Mouse (Mus musculus) ES-E14 (cell line): Measurements from ENCODE around the gene Yipf7.

Experiments used
- CHD2 ChIP-seq: IDR thresholded peaks from 2 replicates; pipeline ENCODE4 v1.6.1; 2014; ENCODE audit warnings: mild to moderate bottlenecking, low read depth, low read length, inconsistent platforms
- HCFC1 ChIP-seq: IDR thresholded peaks from 2 replicates; pipeline ENCODE4 v1.6.1; 2012; ENCODE audit warnings: low read length, inconsistent platforms, borderline replicate concordance; ENCODE audit not compliant: insufficient read depth
- MAFK ChIP-seq: IDR thresholded peaks from 2 replicates; pipeline ENCODE4 v1.6.1; 2014; ENCODE audit warnings: mild to moderate bottlenecking, low read depth, low read length, inconsistent platforms; ENCODE audit not compliant: insufficient read depth
- ZC3H11A ChIP-seq: IDR thresholded peaks from 2 replicates; pipeline ENCODE4 v1.6.1; 2012; ENCODE audit warnings: low read depth, mild to moderate bottlenecking, inconsistent platforms, low read length, borderline replicate concordance
- ZNF384 ChIP-seq: IDR thresholded peaks from 2 replicates; pipeline ENCODE4 v1.6.1; 2012; ENCODE audit warnings: low read depth, low read length, inconsistent platforms

DNA sequence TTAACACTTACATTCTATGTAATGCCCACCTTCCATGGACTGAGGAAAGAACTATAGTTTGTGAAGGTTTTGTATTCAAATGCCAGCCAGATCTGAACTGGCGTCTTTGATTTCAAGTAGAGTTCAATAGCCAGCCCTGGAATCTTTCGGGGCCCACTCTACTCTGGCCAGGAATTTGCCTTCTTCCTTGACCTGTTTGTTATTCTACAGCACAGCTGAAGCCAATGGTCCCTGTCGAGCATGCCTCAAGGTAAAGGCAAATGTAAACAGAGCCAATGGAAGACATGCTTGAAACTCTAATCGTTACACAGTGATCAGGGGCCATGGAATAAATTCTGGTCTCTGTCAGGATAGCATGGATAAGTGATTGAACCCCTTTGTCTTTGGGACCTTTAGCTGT is 30.2 kb downstream of the Yipf7 start:
- no peak for TF ChIP-seq MAFK
- TF ChIP-seq CHD2: no peak
- no peak for TF ChIP-seq ZC3H11A
- TF ChIP-seq HCFC1: no peak
- TF ChIP-seq ZNF384: no peak
